Mouse (Mus musculus): Measurements from ENCODE around the gene Camkv.

Gene Camkv

DNA sequence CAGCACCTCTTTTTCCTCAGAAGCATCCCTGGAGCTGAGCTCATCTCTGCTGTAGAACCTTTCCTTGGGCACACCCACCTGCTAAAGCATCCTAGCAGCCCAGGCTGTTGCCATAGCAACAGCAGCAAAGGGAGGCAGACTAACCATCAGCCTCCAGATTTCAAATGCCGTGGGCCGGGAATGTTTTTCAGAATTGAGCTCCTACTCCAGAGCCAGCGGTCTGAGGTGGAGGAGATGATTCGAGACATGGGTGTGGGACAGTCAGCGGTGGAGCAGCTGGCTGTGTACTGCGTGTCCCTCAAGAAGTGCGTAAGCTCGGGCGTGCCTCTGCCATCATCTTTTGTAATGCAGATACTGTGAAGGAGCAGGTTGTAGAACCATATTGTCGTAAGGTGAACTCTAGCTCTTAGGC is 25.9 kb downstream of the Camkv start:
- intact Hi-C loops (cut with DNase I) = loop anchor here (5.0 kb wide), 3 partner anchors 41 to 91 kb away; partner anchors contain the start of genes Amigo3 and Ip6k1

DNA sequence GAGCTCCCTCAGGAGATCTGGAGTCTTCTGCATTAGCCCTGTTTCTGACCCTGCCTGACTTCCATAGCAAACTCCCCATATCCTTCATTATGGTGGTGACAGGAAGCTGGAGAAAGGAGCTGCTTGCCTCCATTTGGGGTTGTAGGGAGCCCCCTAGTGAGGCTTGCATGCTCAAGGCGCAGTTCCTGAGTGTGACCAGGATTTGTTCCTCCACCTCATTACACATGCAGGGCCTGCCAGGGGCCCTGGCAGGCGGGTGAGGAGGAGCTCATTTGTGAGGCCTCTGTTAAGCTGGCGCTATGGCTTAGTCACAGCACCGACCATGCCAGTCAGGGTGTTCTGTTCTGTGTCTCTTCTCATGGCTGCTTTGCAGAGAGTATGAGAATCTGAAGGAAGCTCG is 26.4 kb downstream of the Camkv start:
- intact Hi-C loops (cut with DNase I) = loop anchor here (2.0 to 5.0 kb wide), 5 partner anchors 25 to 105 kb away; partner anchors contain the start of genes Amigo3 and Ip6k1

- intact Hi-C loops (cut with DNase I) = loop anchor here (2.0 to 5.0 kb wide), 5 partner anchors 24 to 104 kb away; partner anchors contain the start of genes Amigo3 and Ip6k1
Observed at GRCm38 (mm10) chr9:107962916-107963315, 27.4 kb downstream of the Camkv start.

DNA sequence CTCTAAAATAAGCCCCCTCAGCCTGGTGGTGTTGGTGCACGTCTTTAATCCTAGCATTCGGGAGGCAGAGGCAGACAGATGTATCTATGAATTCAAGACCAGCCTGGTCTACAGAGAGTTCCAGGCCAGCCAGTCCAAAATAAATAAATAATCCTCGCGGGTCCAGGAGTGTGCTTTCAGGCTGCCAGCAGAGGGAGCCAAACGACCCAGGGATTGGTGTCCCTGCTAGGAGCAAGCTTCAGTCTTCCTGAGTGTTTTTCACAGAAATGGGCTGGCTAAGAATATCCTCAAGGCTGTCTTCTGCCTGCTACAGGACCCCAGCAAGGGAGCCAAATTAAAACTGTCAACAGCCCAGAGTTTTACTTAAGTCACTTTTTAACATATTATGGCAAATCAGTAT is 28.2 kb downstream of the Camkv start:
- intact Hi-C loops (cut with DNase I) = loop anchor here (2.0 to 5.0 kb wide), 5 partner anchors 23 to 103 kb away; partner anchors contain the start of genes Amigo3 and Ip6k1

GRCm38 (mm10) chr9:107964681-107965080 is 29.2 kb downstream of the Camkv start:
- intact Hi-C loops (cut with DNase I) = loop anchor here (5.0 kb wide), 3 partner anchors 38 to 88 kb away; partner anchors contain the start of genes Amigo3 and Ip6k1

DNA sequence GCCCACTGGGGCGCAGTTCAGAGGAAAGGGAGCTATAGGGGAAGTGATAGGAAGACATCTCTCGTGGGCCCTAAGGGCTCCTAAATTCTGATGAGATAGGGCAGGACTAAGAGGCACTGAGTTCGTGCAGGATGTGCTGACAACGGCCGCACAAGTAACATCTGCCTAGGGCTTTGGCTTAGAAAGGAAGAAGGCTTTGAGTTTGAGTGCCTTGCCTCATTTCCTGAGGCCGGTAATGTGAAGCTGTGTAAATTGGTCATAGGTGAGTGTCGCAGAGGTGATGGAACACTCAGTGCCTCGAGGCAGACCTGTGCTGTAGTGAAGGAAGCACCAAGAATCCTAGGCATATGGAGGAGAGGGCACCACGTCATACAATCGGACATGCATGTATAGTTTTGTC is 31.2 kb downstream of the Camkv start:
- intact Hi-C loops (cut with DNase I) = no loop called here

- intact Hi-C loops (cut with DNase I) = no loop called here
Observed at GRCm38 (mm10) chr9:107967437-107967836, 32.0 kb downstream of the Camkv start.

DNA sequence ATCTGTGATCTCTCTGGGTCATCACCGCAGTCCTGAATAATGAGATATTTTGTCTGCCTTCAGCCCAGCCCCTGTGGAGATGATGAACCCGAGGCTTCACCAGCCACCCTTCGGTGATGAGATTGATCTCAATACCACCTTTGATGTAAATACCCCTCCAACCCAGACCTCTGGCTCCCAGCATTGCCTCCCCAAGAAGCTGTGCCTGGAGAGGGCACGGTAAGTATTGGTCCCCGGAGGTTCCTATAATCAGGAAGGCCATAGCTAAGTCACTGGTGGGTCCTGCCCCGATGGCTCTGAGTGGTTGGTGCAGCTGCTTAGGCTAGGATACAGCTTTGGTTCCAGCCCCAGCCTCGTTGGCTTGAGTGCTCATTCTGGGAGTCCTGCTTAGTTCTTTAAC is 33.1 kb downstream of the Camkv start:
- intact Hi-C loops (cut with DNase I) = no loop called here

DNA sequence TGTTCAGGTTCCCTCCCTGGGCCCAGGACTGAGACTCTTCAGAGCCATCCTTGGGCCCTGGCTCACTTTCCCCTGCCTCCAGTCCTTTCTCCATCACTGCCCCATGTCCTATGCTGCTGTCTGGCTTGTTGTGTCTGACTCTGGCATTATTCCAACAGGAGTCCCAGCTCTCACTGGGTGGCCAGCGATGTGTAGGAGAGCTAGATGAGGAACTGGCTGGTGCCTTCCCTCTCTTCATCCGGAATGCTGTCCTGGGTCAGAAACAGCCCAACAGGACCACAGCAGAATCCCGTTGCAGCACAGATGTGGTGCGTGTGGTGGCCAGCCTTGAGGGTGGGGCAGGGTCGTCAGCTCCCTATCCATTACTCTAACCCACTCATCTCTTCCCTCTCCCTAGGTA is 34.8 kb downstream of the Camkv start:
- intact Hi-C loops (cut with DNase I) = no loop called here

DNA sequence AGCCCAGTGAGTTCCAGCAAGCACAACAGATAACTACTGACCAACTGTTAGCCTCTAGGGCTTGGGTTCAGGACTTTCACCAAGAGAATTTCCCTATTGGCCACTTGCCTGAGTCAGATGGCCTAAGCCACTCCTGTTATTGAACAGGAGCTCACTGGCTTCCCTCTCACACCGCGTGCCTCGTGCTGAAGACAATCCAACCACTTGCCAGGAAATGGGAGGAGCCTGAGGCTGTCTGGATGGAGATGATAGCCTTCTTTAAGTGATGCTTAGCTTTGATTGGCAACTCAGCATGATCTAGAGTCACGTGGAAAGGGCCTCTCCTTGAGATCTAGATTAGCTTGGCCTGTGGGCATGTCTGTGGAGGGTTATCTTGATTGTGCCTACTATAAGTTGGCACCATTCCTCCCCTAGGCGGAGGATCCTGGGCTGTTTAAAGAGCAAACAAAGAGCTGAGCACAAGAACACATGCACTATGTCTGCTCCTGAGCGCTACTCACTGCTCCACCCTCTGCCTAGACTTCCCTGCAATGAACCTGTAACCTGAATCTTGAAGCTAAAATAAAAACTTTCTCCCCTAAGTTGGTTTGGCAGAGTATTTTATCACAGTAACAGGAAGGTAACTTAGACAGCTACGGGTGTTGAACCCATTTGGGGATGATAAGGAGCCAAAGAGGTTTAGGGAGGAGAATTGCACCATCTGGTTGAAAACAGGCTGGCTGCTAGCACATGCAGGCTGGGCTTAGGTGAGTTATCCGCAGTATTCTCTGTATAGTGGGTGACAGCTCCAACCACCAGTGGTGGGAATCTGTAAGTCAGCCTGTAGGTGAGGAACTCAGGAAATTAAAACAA is 36.4 kb downstream of the Camkv start:
- intact Hi-C loops (cut with DNase I) = no loop called here

DNA sequence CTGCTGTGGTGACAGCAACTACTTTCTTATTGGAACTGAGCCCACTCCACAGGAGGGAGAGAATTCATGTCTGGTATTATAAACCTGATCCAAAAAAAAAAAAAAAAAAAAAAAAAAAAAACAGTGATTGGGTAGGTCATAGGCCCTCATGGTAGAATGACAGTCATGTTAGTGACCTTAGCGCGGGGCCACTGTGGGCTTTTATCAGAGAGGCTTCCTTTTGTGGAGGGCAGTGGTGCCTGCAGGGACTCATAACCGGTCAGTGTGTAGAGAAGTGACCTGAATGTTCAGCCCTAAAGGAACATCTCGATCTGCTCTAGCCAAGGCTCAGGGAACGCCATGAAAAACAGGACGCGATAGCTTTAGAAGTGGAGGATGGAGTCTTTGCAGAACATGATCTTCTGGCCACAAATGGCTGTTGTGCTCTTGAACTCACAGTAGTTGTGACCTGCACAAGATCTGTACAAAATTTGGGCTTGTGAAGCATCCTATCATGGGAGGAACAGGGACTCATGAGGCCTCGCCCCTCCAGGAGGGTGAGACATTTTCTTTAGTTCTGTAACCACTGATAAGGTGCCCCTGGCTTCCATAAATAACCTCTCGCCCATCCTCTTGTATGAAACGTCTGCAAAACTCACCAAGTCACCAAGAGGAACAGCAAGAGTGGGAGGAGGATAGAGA is 39.2 kb downstream of the Camkv start:
- intact Hi-C loops (cut with DNase I) = no loop called here

DNA sequence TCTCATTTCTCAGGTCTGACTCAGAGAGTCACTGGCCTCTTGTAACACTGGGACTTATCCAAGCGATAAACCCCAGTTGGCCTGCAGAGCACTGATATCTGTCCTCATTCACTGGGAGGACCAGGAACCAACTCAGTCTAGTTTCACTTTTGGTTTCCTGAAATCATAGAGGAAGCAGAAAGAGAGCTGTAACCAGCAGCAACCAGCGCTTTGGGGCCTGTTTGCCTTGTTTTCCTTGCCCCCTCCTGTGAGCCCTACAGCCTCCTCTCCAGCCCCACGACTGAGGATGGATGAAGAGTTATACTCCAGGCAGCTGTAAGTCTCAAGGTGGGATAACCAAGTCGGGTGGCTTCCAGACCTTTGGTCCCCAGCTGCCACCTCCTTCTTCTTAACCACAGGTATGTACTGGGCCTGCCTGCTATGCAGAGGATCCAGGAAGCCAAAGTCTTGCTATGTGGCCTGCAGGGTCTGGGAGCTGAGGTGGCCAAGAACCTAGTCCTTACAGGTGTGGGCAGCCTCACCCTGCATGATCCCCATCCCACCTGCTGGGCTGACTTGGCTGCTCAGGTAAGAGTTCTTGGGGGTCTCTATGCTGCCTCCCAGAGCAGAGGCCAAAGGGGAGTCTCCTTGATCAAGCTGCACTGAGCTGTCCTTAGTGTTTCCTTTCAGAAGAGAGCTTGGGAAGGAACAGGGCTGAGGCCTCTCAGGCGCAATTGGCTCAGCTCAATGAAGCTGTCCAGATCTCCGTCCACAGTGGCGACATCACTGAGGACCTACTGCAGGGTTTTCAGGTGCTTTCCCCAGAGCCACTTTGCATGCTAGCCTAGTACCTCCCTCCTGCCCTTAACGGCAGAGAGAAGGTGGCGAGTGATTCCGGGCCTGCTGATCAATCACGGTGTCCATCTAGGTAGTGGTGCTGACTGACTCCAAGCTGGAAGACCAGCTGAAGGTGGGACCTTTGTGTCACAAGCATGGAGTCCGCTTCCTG is 40.2 kb downstream of the Camkv start, which contains the start of gene Uba7:
Gene Uba7 (plus strand): TSS at position 107 of the 988 bp plus-strand sequence.
- intact Hi-C loops (cut with DNase I) = no loop called here

DNA sequence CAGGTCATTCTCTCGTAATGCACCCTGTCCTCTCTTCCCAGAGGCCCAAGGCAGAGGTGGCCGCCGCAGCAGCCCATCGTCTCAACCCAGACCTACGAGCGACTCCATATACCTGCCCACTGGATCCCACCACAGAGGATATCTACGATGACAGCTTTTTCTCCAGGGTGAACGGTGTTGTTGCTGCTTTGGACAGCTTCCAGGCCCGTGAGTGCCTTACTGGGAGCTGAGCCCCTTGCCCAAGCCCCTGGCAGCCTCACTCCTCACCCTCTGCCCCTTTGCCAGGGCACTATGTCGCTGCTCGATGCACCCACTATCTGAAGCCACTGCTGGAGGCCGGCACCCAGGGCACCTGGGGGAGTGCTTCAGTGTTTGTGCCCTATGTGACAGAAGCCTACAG is 43.3 kb downstream of the Camkv start:
- intact Hi-C loops (cut with DNase I) = no loop called here

GRCm38 (mm10) chr9:107981684-107982605 is 46.5 kb downstream of the Camkv start:
- intact Hi-C loops (cut with DNase I) = no loop called here

- intact Hi-C loops (cut with DNase I) = no loop called here
Observed at GRCm38 (mm10) chr9:107982681-107983346, 47.3 kb downstream of the Camkv start, which contains the start of gene Gm20661. Gene Gm20661, plus strand, starts transcription at chr9:107983058.

GRCm38 (mm10) chr9:107983421-107983890 is 48.0 kb downstream of the Camkv start:
- intact Hi-C loops (cut with DNase I) = no loop called here

DNA sequence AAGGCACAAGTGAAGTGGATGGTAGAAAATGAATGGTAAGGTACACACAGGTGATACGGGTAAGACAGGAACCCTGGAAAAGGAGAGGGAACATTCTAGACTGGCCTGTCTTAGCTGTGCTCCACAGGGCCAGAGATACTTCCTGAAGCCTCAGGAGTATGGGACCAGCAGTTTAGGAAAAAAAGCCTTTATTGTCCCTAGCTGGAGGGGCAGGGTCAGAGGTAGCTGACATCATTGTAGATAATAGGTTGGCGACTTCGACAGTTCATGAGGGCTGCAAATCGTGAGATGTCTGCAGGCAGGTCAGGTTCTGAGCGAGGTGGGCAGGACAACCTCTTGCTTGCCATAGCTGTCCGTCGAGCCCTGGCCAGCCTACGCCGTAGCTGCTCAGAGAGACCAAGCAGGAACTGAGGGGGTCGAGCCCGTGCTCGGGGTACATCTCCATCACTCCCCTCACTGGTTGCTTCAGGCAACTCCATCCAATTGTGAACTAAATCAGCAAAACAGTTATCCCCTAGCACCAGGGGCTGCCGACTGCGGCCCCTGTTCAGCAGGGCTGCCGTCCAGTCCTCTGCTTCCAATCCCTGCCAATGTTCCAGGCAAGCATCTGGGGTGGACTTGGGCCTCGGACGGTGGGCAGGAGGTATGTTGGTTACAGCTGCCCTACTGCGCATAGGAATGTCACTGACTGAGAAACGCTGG is 48.7 kb downstream of the Camkv start:
- intact Hi-C loops (cut with DNase I) = no loop called here

DNA sequence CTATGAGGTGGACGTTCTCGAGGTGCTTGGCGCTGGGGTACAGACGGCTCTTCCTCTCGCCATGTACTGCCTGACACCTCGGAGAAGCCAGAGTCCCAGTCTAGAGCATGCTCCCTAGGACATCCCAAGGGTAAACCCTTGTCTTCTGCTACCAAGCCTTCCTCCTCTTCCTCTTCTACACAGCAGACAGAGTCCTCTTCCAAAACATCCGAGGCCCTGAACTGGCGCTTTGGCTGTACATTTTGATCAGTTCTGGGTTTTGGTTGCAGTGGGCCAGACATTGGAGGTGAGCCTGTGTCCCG is 49.2 kb downstream of the Camkv start:
- intact Hi-C loops (cut with DNase I) = no loop called here

Measured in adrenal gland (tissue).